Mouse (Mus musculus) C2C12 (cell line): ENCODE measurements around the gene Scfd2.

Source experiments
- CEBPB ChIP-seq: IDR thresholded peaks from one replicate; pipeline ENCODE4 v1.6.1; 2011; ENCODE audit warnings: low read depth, mild to moderate bottlenecking, control low read depth, moderate library complexity
- CTCF ChIP-seq: IDR thresholded peaks from one replicate; pipeline ENCODE4 v1.5.1; 2011; ENCODE audit not compliant: control insufficient read depth, insufficient read depth, insufficient read length
- FOSL1 ChIP-seq: IDR thresholded peaks from one replicate; pipeline ENCODE4 v1.8.0; 2011; ENCODE audit warnings: mild to moderate bottlenecking, low read length; ENCODE audit not compliant: poor library complexity, insufficient read depth, severe bottlenecking
- MYOG ChIP-seq: IDR thresholded peaks from one replicate; pipeline ENCODE4 v1.6.1; 2011; ENCODE audit not compliant: control insufficient read depth, insufficient read length; ENCODE audit errors: extremely low read depth

DNA sequence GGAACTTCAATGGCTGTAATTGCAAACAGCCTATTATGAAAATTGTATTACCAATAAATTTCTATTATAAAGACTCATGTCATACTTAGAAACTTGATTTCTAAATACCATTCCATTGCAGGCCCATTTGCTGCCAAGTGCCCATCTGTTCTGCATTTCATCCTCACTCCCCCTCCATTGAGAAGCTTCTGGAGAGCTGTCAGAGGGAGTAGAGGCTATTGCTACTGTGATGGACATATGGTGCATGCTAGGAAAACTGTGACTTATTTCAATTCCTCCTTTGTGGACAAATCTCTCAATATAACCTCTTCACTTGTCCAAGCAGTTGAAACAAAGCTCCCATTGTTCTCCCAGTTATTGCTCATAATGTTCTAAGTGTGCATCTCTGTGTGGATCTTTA, 19.9 kb downstream of the Scfd2 start:
- TF ChIP-seq MYOG (no peak), FOSL1 (no peak), CEBPB (no peak), CTCF (no peak)
